ENCODE assay signal across 8 mouse cellular contexts in genomic region chr6:84094998-84095397, GRCm38 (mm10).
DNase-seq lines count a peak whose midpoint lies in the region; ATAC-seq and TF ChIP-seq lines count a peak whose summit lies in the region.

No protein-coding gene starts in this region.

- peak; percentile 83 for TF ChIP-seq CTCF in liver, adult 2 months (IDR thresholded peaks at IDR 0.05; ENCODE audit: low read depth, low read length)
- TF ChIP-seq CTCF in thymus, adult 2 months (IDR thresholded peaks at IDR 0.05; ENCODE audit: borderline replicate concordance, control insufficient read depth, extremely low read depth, insufficient read depth, low read length, poor library complexity): peak; percentile 49; the same call in 1 of the 2 replicates

- TF ChIP-seq POLR2A in liver, adult 2 months (IDR thresholded peaks at IDR 0.05; ENCODE audit: extremely low read depth, insufficient read depth, low read length): no peak
- no peak for TF ChIP-seq POLR2A in thymus, adult 2 months (IDR thresholded peaks at IDR 0.05; ENCODE audit: control insufficient read depth, extremely low read depth, insufficient read depth, low read length, poor library complexity)

- no peaks in the 10 kb centered on the region for H3K4me1 ChIP-seq in liver, embryonic 12.5 days
- H3K4me1 ChIP-seq in liver, adult 2 months (ENCODE audit: control insufficient read depth, insufficient read depth, low read length): no peaks in the 10 kb centered on the region
- no peaks in the 10 kb centered on the region for H3K4me1 ChIP-seq in neural tube, embryonic 14.5 days (ENCODE audit: control insufficient read depth, insufficient read depth, low read length)
- H3K4me1 ChIP-seq in thymus, adult 2 months (replicated peaks; ENCODE audit: control insufficient read depth, insufficient read depth, low read length): no peaks in the 10 kb centered on the region

- peak; percentile 72 for DNase-seq in liver
- peak; percentile 57 for DNase-seq in c-Kit-positive CD71-positive TER-119-negative erythroid progenitor cells, embryonic 14.5 days (ENCODE audit: low read depth)
- peak; percentile 87 for DNase-seq in forelimb bud, embryonic 11.5 days (ENCODE audit: low read depth, low spot score)
- DNase-seq in kidney, postnatal 10 days: peak; percentile 88
- peak; percentile 39 for DNase-seq in liver, adult 2 months (ENCODE audit: extremely low read depth, low read depth, low spot score)
- peak; percentile 79 for DNase-seq in thymus, adult 2 months

- no peak overlapping the region for H3K4me2 ChIP-seq in liver, embryonic 12.5 days
- H3K4me2 ChIP-seq in neural tube, embryonic 14.5 days (ENCODE audit: low read depth, low read length): no peak overlapping the region

- WGBS in liver, embryonic 12.5 days (ENCODE audit: insufficient replicate concordance): 20% methylated on average over 7 of the region's 7 CpGs
- WGBS in liver, adult 2 months: 30% methylated on average over 7 of the region's 7 CpGs
- 21% methylated on average over 7 of the region's 7 CpGs for WGBS in neural tube, embryonic 14.5 days
- WGBS in thymus, adult 2 months: 30% methylated on average over 7 of the region's 7 CpGs

- H3K79me2 ChIP-seq in liver, adult 2 months (ENCODE audit: control insufficient read depth, insufficient read depth, low read length): no peaks in the 10 kb centered on the region

- H3K4me3 ChIP-seq in liver, embryonic 12.5 days: no peak overlapping the region
- no peak overlapping the region for H3K4me3 ChIP-seq in liver, adult 2 months (ENCODE audit: insufficient read depth, low read depth, low read length)
- no peak overlapping the region for H3K4me3 ChIP-seq in neural tube, embryonic 14.5 days (ENCODE audit: low read depth, low read length)
- no peak overlapping the region for H3K4me3 ChIP-seq in thymus, adult 2 months (ENCODE audit: control insufficient read depth, insufficient read depth, low read length)

- H3K9ac ChIP-seq in liver, embryonic 12.5 days: no peak overlapping the region
- no peak overlapping the region for H3K9ac ChIP-seq in liver, adult 2 months (ENCODE audit: low read depth, low read length)
- H3K9ac ChIP-seq in neural tube, embryonic 14.5 days (replicated peaks; ENCODE audit: low read depth, low read length): no peak overlapping the region

- H3K9me3 ChIP-seq in liver, embryonic 12.5 days (replicated peaks): no peaks in the 10 kb centered on the region
- H3K9me3 ChIP-seq in neural tube, embryonic 14.5 days (ENCODE audit: control insufficient read depth, low read length): no peaks in the 10 kb centered on the region

- no peak for ATAC-seq in liver, embryonic 12.5 days
- peak; percentile 23; the same call in 1 of the 2 replicates for ATAC-seq in neural tube, embryonic 14.5 days (ENCODE audit: low read depth)

- H3K27ac ChIP-seq in liver, embryonic 12.5 days: no peak overlapping the region
- H3K27ac ChIP-seq in liver, adult 2 months (replicated peaks; ENCODE audit: insufficient read depth, low read depth, low read length): no peak overlapping the region
- H3K27ac ChIP-seq in neural tube, embryonic 14.5 days (ENCODE audit: low read depth, low read length): no peak overlapping the region
- no peak overlapping the region for H3K27ac ChIP-seq in thymus, adult 2 months (ENCODE audit: control insufficient read depth, insufficient read depth, low read length)

- no peaks in the 10 kb centered on the region for H3K27me3 ChIP-seq in liver, embryonic 12.5 days (replicated peaks)
- H3K27me3 ChIP-seq in liver, adult 2 months (ENCODE audit: control insufficient read depth, insufficient read depth, low read length): no peaks in the 10 kb centered on the region
- H3K27me3 ChIP-seq in neural tube, embryonic 14.5 days (ENCODE audit: control insufficient read depth, insufficient read depth, low read length): no peaks in the 10 kb centered on the region
- no peaks in the 10 kb centered on the region for H3K27me3 ChIP-seq in thymus, adult 2 months (ENCODE audit: control insufficient read depth, insufficient read depth, low read length)

- H3K36me3 ChIP-seq in liver, embryonic 12.5 days: no peaks in the 10 kb centered on the region
- no peaks in the 10 kb centered on the region for H3K36me3 ChIP-seq in liver, adult 2 months (ENCODE audit: control insufficient read depth, insufficient read depth, low read length)
- H3K36me3 ChIP-seq in neural tube, embryonic 14.5 days (ENCODE audit: control insufficient read depth, insufficient read depth, low read length): no peaks in the 10 kb centered on the region
- no peaks in the 10 kb centered on the region for H3K36me3 ChIP-seq in thymus, adult 2 months (ENCODE audit: control insufficient read depth, insufficient read depth, low read length)
